Mouse (Mus musculus): ENCODE data around the gene Osr1.

- no peak for TF ChIP-seq POLR2A (IDR thresholded peaks at IDR 0.05; ENCODE audit: insufficient read depth, low read depth, low read length)
- no peak for TF ChIP-seq CTCF (IDR thresholded peaks at IDR 0.05; ENCODE audit: insufficient read depth, low read depth, low read length)
Measured at GRCm38 (mm10) chr12:9581506-9581905, 11.6 kb downstream of the Osr1 start.

Data from olfactory bulb, adult 2 months (tissue).